Mouse (Mus musculus) 416B (cell line): ENCODE results near the gene Txn2.
"Not testable (repeated sequence)": the region's sequence is repeated elsewhere in the genome, so short reads cannot be mapped to it uniquely, and the experiment has no call there.

Experiments used
- DNase-seq: peaks from one replicate; pipeline ENCODE4 v3.0.0; 2011; ENCODE audit warnings: low read depth

Txn2 gene

GRCm38 (mm10) chr15:77876716-77877115 is 52.1 kb downstream of the Txn2 start:
- no peak for DNase-seq

- peak; percentile 55 for DNase-seq
Measured at GRCm38 (mm10) chr15:77875953-77876352, 52.9 kb downstream of the Txn2 start.

GRCm38 (mm10) chr15:77874807-77875206 is 54.0 kb downstream of the Txn2 start:
- DNase-seq, result peak; percentile 64

- DNase-seq, result peak; percentile 41
Measured at GRCm38 (mm10) chr15:77874310-77874709, 54.5 kb downstream of the Txn2 start.

- DNase-seq, result no peak
Measured at GRCm38 (mm10) chr15:77873564-77873963, 55.2 kb downstream of the Txn2 start.

GRCm38 (mm10) chr15:77872996-77873395 is 55.8 kb downstream of the Txn2 start:
- no peak for DNase-seq

GRCm38 (mm10) chr15:77868340-77868739 is 60.5 kb downstream of the Txn2 start:
- DNase-seq, result no peak

- DNase-seq, result not testable (repeated sequence)
Measured at GRCm38 (mm10) chr15:77867231-77867968, 61.4 kb downstream of the Txn2 start.

- peak; percentile 42 for DNase-seq
Measured at GRCm38 (mm10) chr15:77866583-77867220, 62.1 kb downstream of the Txn2 start.
